Mouse (Mus musculus): ENCODE measurements around the gene Trim7. TPM values are rescaled to one million over a fixed set of nuclear protein-coding genes. Genes with fewer than 3 reads are reported as not detected.
A peak's percentile ranks its signal among the peaks of the same experiment; 100 is the strongest.
"Not testable (repeated sequence)": the region's sequence is repeated elsewhere in the genome, so short reads cannot be mapped to it uniquely, and the experiment has no call there.

Gene Trim7
- polyA plus RNA-seq, 1 experiment from 2014 or later, result 0.32 TPM

DNA sequence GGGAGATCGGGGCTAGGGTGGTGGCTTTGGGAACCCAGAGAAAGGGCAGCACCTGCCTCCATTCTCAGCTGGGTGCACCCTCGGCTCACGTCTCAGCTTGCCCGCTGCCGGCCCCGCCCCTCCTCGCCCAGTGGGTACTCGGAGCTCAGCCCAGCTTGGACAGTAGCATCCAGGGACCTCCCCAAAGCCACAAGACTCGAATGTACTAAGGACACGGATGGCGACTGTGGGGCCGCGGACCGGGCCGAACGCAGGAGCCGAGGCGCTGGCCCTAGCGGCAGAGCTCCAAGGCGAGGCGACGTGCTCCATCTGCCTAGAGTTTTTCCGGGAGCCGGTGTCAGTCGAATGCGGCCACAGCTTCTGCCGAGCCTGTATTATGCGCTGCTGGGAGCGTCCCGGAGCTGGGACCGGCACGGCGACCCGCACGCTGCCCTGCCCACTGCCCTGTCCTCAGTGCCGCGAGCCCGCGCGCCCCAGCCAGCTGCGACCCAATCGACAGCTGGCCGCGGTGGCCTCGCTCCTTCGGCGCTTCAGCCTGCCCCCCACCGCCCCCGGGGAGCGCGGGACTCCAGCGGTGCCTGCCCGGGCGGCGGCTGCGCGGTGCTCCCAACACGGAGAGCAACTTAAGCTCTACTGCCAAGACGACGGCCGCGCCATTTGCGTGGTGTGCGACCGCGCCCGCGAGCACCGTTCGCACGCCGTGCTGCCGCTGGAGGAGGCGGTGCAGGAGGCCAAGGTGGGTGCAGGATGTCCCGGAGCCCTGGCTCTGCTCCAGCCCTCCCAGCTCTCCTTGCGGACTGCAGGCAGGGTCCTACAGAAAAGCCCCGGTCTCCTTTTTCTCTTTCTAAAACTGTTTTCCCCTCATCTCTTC is 11.6 kb downstream of the Trim7 start:
- peak overlapping the region; percentile 88 for H3K4me3 ChIP-seq
- H3K27me3 ChIP-seq (ENCODE audit: low read depth, poor library complexity, severe bottlenecking), result peaks cover 55% of the 10 kb centered on the region
- H3K36me3 ChIP-seq, result no peaks in the 10 kb centered on the region
- whole genome bisulfite sequencing, result under 1% methylated on average over 77 of the region's 77 CpGs
- peaks cover 31% of the 10 kb centered on the region for H3K4me1 ChIP-seq
- H3K9me3 ChIP-seq (replicated peaks), result no peaks in the 10 kb centered on the region
- H3K27ac ChIP-seq (replicated peaks), result peak overlapping the region; percentile 74
- peak; percentile 66 for DNase-seq (ENCODE audit: low spot score)

GRCm38 (mm10) chr11:48838181-48838797 is 12.3 kb downstream of the Trim7 start:
- Histone ChIP-seq H3K27ac (replicated peaks) (no peak overlapping the region), H3K9me3 (replicated peaks) (no peaks in the 10 kb centered on the region), H3K36me3 (no peaks in the 10 kb centered on the region), H3K27me3 (ENCODE audit: low read depth, poor library complexity, severe bottlenecking) (peaks cover 55% of the 10 kb centered on the region), H3K4me1 (peaks cover 31% of the 10 kb centered on the region), H3K4me3 (peak overlapping the region; percentile 88)
- peak; percentile 46 for DNase-seq (ENCODE audit: low spot score)
- 5% methylated on average over 16 of the region's 16 CpGs for WGBS

DNA sequence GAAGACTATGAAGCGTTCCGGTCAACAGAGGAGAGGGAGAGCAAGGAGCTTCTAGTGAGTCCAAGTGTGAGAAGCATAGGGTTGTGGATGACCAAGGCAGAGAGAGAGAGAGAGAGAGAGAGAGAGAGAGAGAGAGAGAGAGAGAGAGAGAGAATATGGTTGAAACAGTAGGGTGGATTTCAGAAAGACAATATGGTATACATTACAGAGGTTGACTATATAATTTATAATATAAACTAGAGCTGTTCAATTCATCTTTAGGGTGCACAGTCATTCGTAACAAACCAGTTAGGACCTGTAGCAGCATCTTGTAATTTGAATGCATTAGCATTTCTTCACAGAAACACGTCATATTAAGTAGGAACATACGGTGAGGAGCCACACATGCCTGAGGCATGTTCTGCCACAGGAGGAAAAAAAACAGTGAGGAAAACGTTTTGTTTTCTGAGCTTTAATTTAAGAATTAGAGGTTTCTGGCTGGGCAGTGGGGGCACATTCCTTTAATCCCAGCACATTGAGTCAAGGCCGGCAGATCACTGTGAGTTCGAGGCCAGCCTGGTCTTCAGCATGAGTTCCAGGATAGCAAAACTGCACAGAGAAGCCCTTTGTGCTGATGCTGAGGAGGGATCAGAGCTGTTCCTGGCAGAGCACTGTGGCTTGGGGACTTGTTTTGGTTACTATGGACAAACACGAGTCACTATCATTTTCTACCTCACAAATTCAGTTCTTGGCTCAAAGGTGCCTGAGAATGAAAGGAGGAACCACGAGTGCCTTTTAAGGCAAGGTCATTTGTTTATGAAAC is 13.1 kb downstream of the Trim7 start:
- Histone ChIP-seq H3K4me1 (peaks cover 31% of the 10 kb centered on the region), H3K27ac (replicated peaks) (no peak overlapping the region), H3K9me3 (replicated peaks) (no peaks in the 10 kb centered on the region), H3K4me3 (peak overlapping the region; percentile 88), H3K36me3 (no peaks in the 10 kb centered on the region), H3K27me3 (ENCODE audit: low read depth, poor library complexity, severe bottlenecking) (peaks cover 55% of the 10 kb centered on the region)
- DNase-seq (ENCODE audit: low spot score), result no peak
- 73% methylated on average over 10 of the region's 10 CpGs for whole genome bisulfite sequencing

GRCm38 (mm10) chr11:48840805-48841204 is 14.9 kb downstream of the Trim7 start:
- Histone ChIP-seq H3K27ac (replicated peaks) (no peak overlapping the region), H3K4me1 (peaks cover 21% of the 10 kb centered on the region), H3K9me3 (replicated peaks) (no peaks in the 10 kb centered on the region), H3K4me3 (no peak overlapping the region), H3K27me3 (ENCODE audit: low read depth, poor library complexity, severe bottlenecking) (peaks cover 58% of the 10 kb centered on the region), H3K36me3 (no peaks in the 10 kb centered on the region)
- no peak for DNase-seq (ENCODE audit: low spot score)

- no peaks in the 10 kb centered on the region for H3K36me3 ChIP-seq
- 89% methylated on average over 5 of the region's 5 CpGs for WGBS
- peaks cover 57% of the 10 kb centered on the region for H3K27me3 ChIP-seq (ENCODE audit: low read depth, poor library complexity, severe bottlenecking)
- H3K9me3 ChIP-seq (replicated peaks), result no peaks in the 10 kb centered on the region
- no peak overlapping the region for H3K4me3 ChIP-seq
- H3K27ac ChIP-seq (replicated peaks), result no peak overlapping the region
- peaks cover 21% of the 10 kb centered on the region for H3K4me1 ChIP-seq
- no peak for DNase-seq (ENCODE audit: low spot score)
Measured at GRCm38 (mm10) chr11:48841213-48841612, 15.3 kb downstream of the Trim7 start.

- DNase-seq (ENCODE audit: low spot score), result no peak
- H3K4me1 ChIP-seq, result peaks cover 14% of the 10 kb centered on the region
- H3K27ac ChIP-seq (replicated peaks), result no peak overlapping the region
- no peaks in the 10 kb centered on the region for H3K36me3 ChIP-seq
- WGBS, result 88% methylated on average over 4 of the region's 4 CpGs
- no peak overlapping the region for H3K4me3 ChIP-seq
- H3K27me3 ChIP-seq (ENCODE audit: low read depth, poor library complexity, severe bottlenecking), result peaks cover 46% of the 10 kb centered on the region
- no peaks in the 10 kb centered on the region for H3K9me3 ChIP-seq (replicated peaks)
Measured at GRCm38 (mm10) chr11:48842378-48842792, 16.4 kb downstream of the Trim7 start.

- H3K27me3 ChIP-seq (ENCODE audit: low read depth, poor library complexity, severe bottlenecking), result peaks cover 44% of the 10 kb centered on the region
- no peaks in the 10 kb centered on the region for H3K36me3 ChIP-seq
- 88% methylated on average over 11 of the region's 11 CpGs for WGBS
- DNase-seq (ENCODE audit: low spot score), result no peak
- no peaks in the 10 kb centered on the region for H3K9me3 ChIP-seq (replicated peaks)
- no peak overlapping the region for H3K27ac ChIP-seq (replicated peaks)
- peaks cover 6% of the 10 kb centered on the region for H3K4me1 ChIP-seq
- no peak overlapping the region for H3K4me3 ChIP-seq
Measured at GRCm38 (mm10) chr11:48843202-48843601, 17.3 kb downstream of the Trim7 start.

- DNase-seq (ENCODE audit: low spot score), result no peak
- WGBS, result 58% methylated on average over 6 of the region's 6 CpGs
- H3K27me3 ChIP-seq (ENCODE audit: low read depth, poor library complexity, severe bottlenecking), result peaks cover 43% of the 10 kb centered on the region
- no peak overlapping the region for H3K27ac ChIP-seq (replicated peaks)
- no peaks in the 10 kb centered on the region for H3K4me1 ChIP-seq
- no peak overlapping the region for H3K4me3 ChIP-seq
- H3K9me3 ChIP-seq (replicated peaks), result no peaks in the 10 kb centered on the region
- no peaks in the 10 kb centered on the region for H3K36me3 ChIP-seq
Measured at GRCm38 (mm10) chr11:48844309-48844708, 18.4 kb downstream of the Trim7 start.

GRCm38 (mm10) chr11:48845244-48845815 is 19.4 kb downstream of the Trim7 start:
- 37% methylated on average over 13 of the region's 13 CpGs for WGBS
- H3K27me3 ChIP-seq (ENCODE audit: low read depth, poor library complexity, severe bottlenecking), result peaks cover 43% of the 10 kb centered on the region
- no peak overlapping the region for H3K4me3 ChIP-seq
- DNase-seq (ENCODE audit: low spot score), result no peak
- no peaks in the 10 kb centered on the region for H3K36me3 ChIP-seq
- no peaks in the 10 kb centered on the region for H3K9me3 ChIP-seq (replicated peaks)
- H3K27ac ChIP-seq (replicated peaks), result no peak overlapping the region
- H3K4me1 ChIP-seq, result no peaks in the 10 kb centered on the region

DNA sequence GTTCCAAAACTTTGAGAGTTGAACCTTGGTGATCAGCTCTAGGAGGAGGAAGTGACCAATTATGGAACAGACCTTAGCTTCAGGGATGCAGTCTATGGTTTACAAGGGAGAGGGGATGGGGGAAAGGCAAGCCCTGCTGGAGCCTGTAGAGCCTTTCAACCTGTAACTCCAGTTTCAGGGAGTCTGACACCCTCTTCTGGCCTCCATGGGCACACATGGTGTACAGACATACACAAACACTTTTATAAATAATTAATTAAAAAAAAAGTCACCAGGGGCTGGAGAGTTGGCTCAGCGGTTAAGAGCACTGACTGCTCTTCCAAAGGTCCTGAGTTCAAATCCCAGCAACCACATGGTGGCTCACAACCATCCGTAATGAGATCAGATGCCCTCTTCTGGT is 20.4 kb downstream of the Trim7 start:
- H3K9me3 ChIP-seq (replicated peaks); H3K4me3 ChIP-seq; H3K36me3 ChIP-seq; H3K27ac ChIP-seq (replicated peaks); H3K4me1 ChIP-seq: not testable (repeated sequence)
- WGBS, result 85% methylated on average over 2 of the region's 2 CpGs
- H3K27me3 ChIP-seq (ENCODE audit: low read depth, poor library complexity, severe bottlenecking), result peaks cover 47% of the 10 kb centered on the region
- DNase-seq (ENCODE audit: low spot score), result peak; percentile 11

DNA sequence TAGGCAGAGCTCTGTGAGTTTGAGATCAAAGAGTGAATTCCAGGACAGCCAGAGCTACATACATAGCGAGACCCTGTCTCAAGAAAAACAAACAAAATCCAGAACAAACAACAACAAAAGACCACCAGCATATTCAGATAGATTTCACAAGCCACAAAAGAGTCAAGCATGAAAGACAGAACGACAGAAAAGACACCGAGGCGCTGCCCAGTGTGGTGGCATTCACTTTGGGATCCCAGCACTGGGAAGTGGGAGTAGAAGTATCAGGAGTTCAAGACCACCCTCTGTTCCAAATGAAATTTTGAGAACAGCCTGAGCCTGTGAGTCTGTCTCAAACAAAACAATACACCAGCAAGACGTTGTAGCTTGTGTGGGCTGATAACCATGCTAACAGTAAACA is 20.9 kb downstream of the Trim7 start:
- H3K27me3 ChIP-seq (ENCODE audit: low read depth, poor library complexity, severe bottlenecking), result peaks cover 50% of the 10 kb centered on the region
- WGBS, result 65% methylated on average over 5 of the region's 5 CpGs
- H3K27ac ChIP-seq (replicated peaks), result no peak overlapping the region
- no peak overlapping the region for H3K4me3 ChIP-seq
- H3K36me3 ChIP-seq, result no peaks in the 10 kb centered on the region
- peaks cover 7% of the 10 kb centered on the region for H3K9me3 ChIP-seq (replicated peaks)
- DNase-seq (ENCODE audit: low spot score), result peak; percentile 9
- H3K4me1 ChIP-seq, result no peaks in the 10 kb centered on the region

DNA sequence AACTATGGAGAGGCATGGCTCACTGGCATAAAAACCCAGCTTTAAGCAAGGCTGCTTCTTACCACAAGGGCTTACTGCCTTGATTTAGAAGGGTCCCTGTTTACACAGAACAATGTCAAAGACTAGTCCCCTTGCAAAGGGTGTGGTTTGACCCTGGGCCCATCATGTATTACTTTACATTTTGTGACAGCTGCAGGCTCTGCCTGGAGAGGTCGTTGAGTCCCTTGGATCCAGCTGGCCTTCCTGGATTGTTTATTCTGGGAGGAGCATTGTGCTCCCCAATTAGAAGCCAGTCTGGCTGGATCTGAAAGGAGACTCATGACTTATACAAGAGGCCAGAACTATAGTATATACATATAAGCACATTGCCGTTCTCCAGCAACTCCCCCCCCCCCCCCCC is 24.3 kb downstream of the Trim7 start:
- peaks cover 50% of the 10 kb centered on the region for H3K27me3 ChIP-seq (ENCODE audit: low read depth, poor library complexity, severe bottlenecking)
- no peaks in the 10 kb centered on the region for H3K36me3 ChIP-seq
- H3K27ac ChIP-seq (replicated peaks), result no peak overlapping the region
- H3K4me1 ChIP-seq, result peaks cover 24% of the 10 kb centered on the region
- DNase-seq (ENCODE audit: low spot score), result peak; percentile 7
- no peak overlapping the region for H3K4me3 ChIP-seq
- H3K9me3 ChIP-seq (replicated peaks), result peaks cover 7% of the 10 kb centered on the region
- WGBS, result 60% methylated on average over 2 of the region's 2 CpGs
